Mouse (Mus musculus) ES-E14 (cell line): Measurements from ENCODE around the gene Nr5a2.

Experiments
- CHD2 ChIP-seq: IDR thresholded peaks from 2 replicates; pipeline ENCODE4 v1.6.1; 2014; ENCODE audit warnings: mild to moderate bottlenecking, low read depth, low read length, inconsistent platforms
- ZC3H11A ChIP-seq: IDR thresholded peaks from 2 replicates; pipeline ENCODE4 v1.6.1; 2012; ENCODE audit warnings: low read depth, mild to moderate bottlenecking, inconsistent platforms, low read length, borderline replicate concordance
- ZNF384 ChIP-seq: IDR thresholded peaks from 2 replicates; pipeline ENCODE4 v1.6.1; 2012; ENCODE audit warnings: low read depth, low read length, inconsistent platforms

- no peak for TF ChIP-seq ZC3H11A
- TF ChIP-seq ZNF384, result no peak
- TF ChIP-seq CHD2, result no peak
Observed at GRCm38 (mm10) chr1:136958185-136958584, 2.1 kb downstream of the Nr5a2 start.
